Mouse (Mus musculus): Measurements from ENCODE around the gene Myh7. TPM values are rescaled to one million over a fixed set of nuclear protein-coding genes. Genes with fewer than 3 reads are reported as not detected.

Myh7 gene
- total and polyA plus RNA-seq, 3 experiments, result 0.08 TPM; not detected in 2

DNA sequence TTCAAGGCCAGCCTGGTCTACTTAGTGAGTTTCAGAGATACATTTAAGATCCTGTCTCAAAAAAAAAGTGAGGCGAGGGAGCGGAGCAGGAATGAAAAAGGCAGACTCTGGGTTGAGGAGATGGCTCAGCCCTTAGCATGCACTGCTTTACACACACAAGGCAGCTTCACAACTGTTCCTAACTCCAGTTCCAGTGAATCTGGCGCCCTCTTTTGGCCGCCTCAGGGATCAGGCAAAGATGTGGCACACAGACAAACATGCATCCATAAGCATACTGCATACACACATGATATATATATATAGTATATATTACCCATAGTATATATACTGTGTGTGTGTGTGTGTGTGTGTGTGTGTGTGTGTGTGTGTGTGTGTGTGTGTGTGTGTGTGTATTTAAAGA lies 16.7 kb upstream of the Myh7 start:
- Histone ChIP-seq H3K36me3 (replicated peaks in 1 of 2; ENCODE audit: control insufficient read depth in 1 of 2, insufficient read depth in 1 of 2, low read length in 1 of 2) (no peaks in the 10 kb centered on the region), H3K4me3 (replicated peaks in 1 of 3; ENCODE audit: low read depth in 2 of 3, low read length in 2 of 3, poor library complexity in 1 of 3) (no peak overlapping the region), H3K4me2 (ENCODE audit: insufficient read depth, low read depth, poor library complexity, severe bottlenecking) (no peak overlapping the region), H3K79me2 (replicated peaks; ENCODE audit: control insufficient read depth, extremely low read depth, insufficient read depth, poor library complexity, severe bottlenecking) (peaks cover 6% of the 10 kb centered on the region; the same call in 1 of the 2 replicates), H3K9ac (ENCODE audit: insufficient read depth, low read depth) (no peak overlapping the region), H3K27me3 (replicated peaks) (peaks cover 23% of the 10 kb centered on the region), H3K9me3 (replicated peaks; ENCODE audit: low read length) (peaks cover 2% of the 10 kb centered on the region), H3K4me1 (ENCODE audit: control insufficient read depth in 1 of 2, insufficient read depth in 2 of 2) (0 out of 4 replicates have a peak, but pooled peaks cover 0 to 4% of the 10 kb centered on the region in 2 experiments), H3K27ac (ENCODE audit: insufficient read depth, low read depth) (no peak overlapping the region)
- DNase-seq (ENCODE audit: extremely low read depth), result peak; percentile 34
- dilution Hi-C loops (cut with MboI; ENCODE audit: extremely low pct_ligation_motif_present, extremely low pct_unique_long_range_greater_than_20kb, low sequenced_read_pairs), result no loop called here
- TF ChIP-seq CTCF (conservative IDR thresholded peaks at IDR 0.05 in 1 of 2, IDR thresholded peaks at IDR 0.05 in 1 of 2; ENCODE audit: low read depth in 2 of 2, low read length in 2 of 2), result peak; percentile 15 to 49; a peak in 2 of 4 replicates
- peak; percentile 30 for TF ChIP-seq RAD21 (IDR thresholded peaks at IDR 0.05; ENCODE audit: low read depth, low read length)
- no peak for TF ChIP-seq IRF4 (IDR thresholded peaks at IDR 0.05; ENCODE audit: low read depth, low read length)
- in situ Hi-C loops (cut with MboI; ENCODE audit: low pct_ligation_motif_present, low pct_unique_long_range_greater_than_20kb, low sequenced_read_pairs), result loop anchor here (5.0 to 10.0 kb wide), 3 partner anchors 109 to 296 kb away; partner anchors contain the start of gene Cebpe

DNA sequence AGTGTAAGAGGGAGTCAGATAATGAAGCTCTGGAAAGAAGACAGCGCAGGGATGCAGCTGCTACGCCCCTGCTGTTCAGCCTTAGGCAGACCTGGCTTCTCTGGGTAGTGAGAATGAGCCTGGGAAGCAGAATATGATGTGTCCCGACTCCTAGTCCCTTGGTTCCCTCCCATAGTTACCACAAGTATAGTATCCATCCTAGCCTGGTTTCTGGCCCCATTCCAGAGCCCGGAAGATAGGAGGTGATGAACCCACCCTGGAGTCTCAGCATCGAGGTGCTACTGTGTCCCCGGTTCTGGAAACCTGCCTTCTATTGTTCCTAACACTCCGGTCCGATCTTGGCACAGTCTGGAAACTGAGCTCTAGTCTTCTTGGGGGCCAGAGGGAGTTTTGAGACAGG lies 14.0 kb upstream of the Myh7 start:
- Histone ChIP-seq H3K9ac (ENCODE audit: insufficient read depth, low read depth) (no peak overlapping the region), H3K27ac (ENCODE audit: insufficient read depth, low read depth) (no peak overlapping the region), H3K79me2 (replicated peaks; ENCODE audit: control insufficient read depth, extremely low read depth, insufficient read depth, poor library complexity, severe bottlenecking) (no peaks in the 10 kb centered on the region), H3K9me3 (replicated peaks; ENCODE audit: low read length) (peaks cover 2% of the 10 kb centered on the region), H3K27me3 (replicated peaks) (peaks cover 36% of the 10 kb centered on the region), H3K4me2 (ENCODE audit: insufficient read depth, low read depth, poor library complexity, severe bottlenecking) (no peak overlapping the region), H3K36me3 (replicated peaks in 1 of 2; ENCODE audit: control insufficient read depth in 1 of 2, insufficient read depth in 1 of 2, low read length in 1 of 2) (no peaks in the 10 kb centered on the region), H3K4me3 (replicated peaks in 1 of 3; ENCODE audit: low read depth in 2 of 3, low read length in 2 of 3, poor library complexity in 1 of 3) (no peak overlapping the region), H3K4me1 (ENCODE audit: control insufficient read depth in 1 of 2, insufficient read depth in 2 of 2) (no peaks in the 10 kb centered on the region)
- no peak for DNase-seq (ENCODE audit: extremely low read depth)
- in situ Hi-C loops (cut with MboI; ENCODE audit: low pct_ligation_motif_present, low pct_unique_long_range_greater_than_20kb, low sequenced_read_pairs) (no loop called here), dilution Hi-C loops (cut with MboI; ENCODE audit: extremely low pct_ligation_motif_present, extremely low pct_unique_long_range_greater_than_20kb, low sequenced_read_pairs) (no loop called here)
- TF ChIP-seq USF1 (IDR thresholded peaks at IDR 0.05; ENCODE audit: low read depth, low read length), result no peak
- no peak for TF ChIP-seq ELF1 (IDR thresholded peaks at IDR 0.05; ENCODE audit: low read depth, low read length)
- TF ChIP-seq CHD2 (IDR thresholded peaks at IDR 0.05; ENCODE audit: low read length), result no peak
- no peak for TF ChIP-seq TBP (conservative IDR thresholded peaks at IDR 0.05; ENCODE audit: low read depth, low read length)
- no peak for TF ChIP-seq POLR2A (IDR thresholded peaks at IDR 0.05; ENCODE audit: low read depth, low read length)
- TF ChIP-seq CHD1 (IDR thresholded peaks at IDR 0.05; ENCODE audit: low read depth, low read length), result no peak
- TF ChIP-seq MXI1 (IDR thresholded peaks at IDR 0.05; ENCODE audit: low read depth, low read length), result no peak
- TF ChIP-seq MAX (IDR thresholded peaks at IDR 0.05; ENCODE audit: low read length), result no peak
- TF ChIP-seq KAT2A (IDR thresholded peaks at IDR 0.05; ENCODE audit: insufficient replicate concordance, low read length), result no peak
- TF ChIP-seq BHLHE40 (IDR thresholded peaks at IDR 0.05; ENCODE audit: low read depth, low read length), result no peak
- no peak for TF ChIP-seq MYC (IDR thresholded peaks at IDR 0.05; ENCODE audit: low read depth, low read length)
- TF ChIP-seq HCFC1 (IDR thresholded peaks at IDR 0.05; ENCODE audit: low read depth, low read length), result no peak
- TF ChIP-seq JUN (IDR thresholded peaks at IDR 0.05; ENCODE audit: insufficient read depth, low read depth, low read length), result no peak
- TF ChIP-seq RAD21 (IDR thresholded peaks at IDR 0.05; ENCODE audit: low read depth, low read length), result no peak
- TF ChIP-seq MAZ (IDR thresholded peaks at IDR 0.05; ENCODE audit: low read depth, low read length), result no peak
- no peak for TF ChIP-seq PAX5 (IDR thresholded peaks at IDR 0.05; ENCODE audit: low read length)
- TF ChIP-seq JUND (conservative IDR thresholded peaks at IDR 0.05; ENCODE audit: low read depth, low read length), result no peak

Data from CH12.LX (cell line).